Mouse (Mus musculus) mesoderm, embryonic 11.5 days (tissue): ENCODE data around the gene Prtg.

Experiments
- DNase-seq: peaks from one replicate; pipeline ENCODE4 v3.0.0-alpha.2; 2012; ENCODE audit warnings: low read depth, low spot score

Prtg gene

GRCm38 (mm10) chr9:72862186-72862585 is 55.5 kb downstream of the Prtg start:
- no peak for DNase-seq

GRCm38 (mm10) chr9:72862955-72863354 is 56.3 kb downstream of the Prtg start:
- no peak for DNase-seq

- DNase-seq, result peak; percentile 59
These were observed 57.1 kb downstream of the Prtg start for GRCm38 (mm10) chr9:72863773-72864172.

- DNase-seq, result no peak
These were observed 60.8 kb downstream of the Prtg start for GRCm38 (mm10) chr9:72867434-72867833.

GRCm38 (mm10) chr9:72868774-72869173 is 62.1 kb downstream of the Prtg start:
- DNase-seq, result no peak

- peak; percentile 62 for DNase-seq
These were observed 65.0 kb downstream of the Prtg start for GRCm38 (mm10) chr9:72871506-72872297.

GRCm38 (mm10) chr9:72872298-72873130 is 65.8 kb downstream of the Prtg start:
- DNase-seq, result no peak

GRCm38 (mm10) chr9:72875878-72876277 is 69.2 kb downstream of the Prtg start:
- DNase-seq, result no peak

- peak; percentile 90 for DNase-seq
These were observed 71.2 kb downstream of the Prtg start for GRCm38 (mm10) chr9:72877905-72878304.

- no peak for DNase-seq
These were observed 72.0 kb downstream of the Prtg start for GRCm38 (mm10) chr9:72878656-72879055.

- no peak for DNase-seq
These were observed 72.9 kb downstream of the Prtg start for GRCm38 (mm10) chr9:72879601-72880000.

- peak; percentile 78 for DNase-seq
These were observed 73.7 kb downstream of the Prtg start for GRCm38 (mm10) chr9:72880225-72880960.

GRCm38 (mm10) chr9:72881026-72881768 is 74.5 kb downstream of the Prtg start:
- DNase-seq, result no peak

- DNase-seq, result peak; percentile 75
These were observed 77.3 kb downstream of the Prtg start for GRCm38 (mm10) chr9:72883940-72884339.

- DNase-seq, result no peak
These were observed 83.1 kb downstream of the Prtg start for GRCm38 (mm10) chr9:72889777-72890176.

GRCm38 (mm10) chr9:72890499-72891085 is 83.9 kb downstream of the Prtg start:
- no peak for DNase-seq

- no peak for DNase-seq
These were observed 86.1 kb downstream of the Prtg start for GRCm38 (mm10) chr9:72892761-72893160.

- no peak for DNase-seq
These were observed 88.2 kb downstream of the Prtg start for GRCm38 (mm10) chr9:72894796-72895352.

- no peak for DNase-seq
These were observed 95.4 kb downstream of the Prtg start for GRCm38 (mm10) chr9:72902057-72902456.

- no peak for DNase-seq
These were observed 95.9 kb downstream of the Prtg start for GRCm38 (mm10) chr9:72902611-72903010.

GRCm38 (mm10) chr9:72906693-72907103 is 100.0 kb downstream of the Prtg start:
- no peak for DNase-seq
